Comparison of ENCODE assay signal across 7 mouse cellular contexts in genomic region chr3:131271559-131272373, GRCm38 (mm10). TPM values are rescaled to one million over a fixed set of nuclear protein-coding genes. Genes with fewer than 3 reads are reported as not detected.
DNase-seq lines count a peak whose midpoint lies in the region; ATAC-seq lines count a peak whose summit lies in the region.

Gene Hadh (minus strand): TSS chr3:131272101.

- H3K4me3 ChIP-seq in intestine, embryonic 16.5 days (ENCODE audit: low read length) = peak within 1 kb of the TSS; percentile 87
- peak within 1 kb of the TSS; percentile 65 for H3K4me3 ChIP-seq in midbrain, embryonic 11.5 days (ENCODE audit: low read depth, low read length)

- intact Hi-C loops in left cerebral cortex, postnatal 36 days (cut with DNase I) = no loop called here

- WGBS in intestine, embryonic 16.5 days = under 1% methylated on average over 53 of the region's 54 CpGs
- WGBS in midbrain, embryonic 11.5 days = 0% methylated on average over 53 of the region's 54 CpGs

- peak; percentile 88 for ATAC-seq in intestine, embryonic 16.5 days
- peak; percentile 95 for ATAC-seq in midbrain, embryonic 11.5 days (ENCODE audit: low FRiP score)

- H3K9ac ChIP-seq in intestine, embryonic 16.5 days (ENCODE audit: low read depth, low read length) = peak within 1 kb of the TSS; percentile 84
- H3K9ac ChIP-seq in midbrain, embryonic 11.5 days (ENCODE audit: low read length) = peak within 1 kb of the TSS; percentile 70

- H3K27me3 ChIP-seq in intestine, embryonic 16.5 days (replicated peaks; ENCODE audit: control insufficient read depth, insufficient read depth, low read length) = no peaks in the 10 kb centered on the region
- H3K27me3 ChIP-seq in midbrain, embryonic 11.5 days (ENCODE audit: control insufficient read depth, insufficient read depth, low read length) = no peaks in the 10 kb centered on the region; the same call in 1 of the 2 replicates

- H3K9me3 ChIP-seq in intestine, embryonic 16.5 days (ENCODE audit: control insufficient read depth, low read length) = no peaks in the 10 kb centered on the region
- no peaks in the 10 kb centered on the region for H3K9me3 ChIP-seq in midbrain, embryonic 11.5 days (ENCODE audit: control insufficient read depth, low read length)

- H3K4me1 ChIP-seq in intestine, embryonic 16.5 days (ENCODE audit: control insufficient read depth, insufficient read depth, low read length) = peaks cover 11% of the 10 kb centered on the region; the same call in 1 of the 2 replicates
- peaks cover 17% of the 10 kb centered on the region for H3K4me1 ChIP-seq in midbrain, embryonic 11.5 days (ENCODE audit: control insufficient read depth, insufficient read depth, low read length)

- H3K36me3 ChIP-seq in intestine, embryonic 16.5 days (ENCODE audit: control insufficient read depth, insufficient read depth, low read length) = no peaks in the 10 kb centered on the region; the same call in none of the 2 replicates
- H3K36me3 ChIP-seq in midbrain, embryonic 11.5 days (ENCODE audit: control insufficient read depth, insufficient read depth, low read length) = no peaks in the 10 kb centered on the region

- H3K4me2 ChIP-seq in intestine, embryonic 16.5 days (ENCODE audit: low read depth, low read length) = peak within 1 kb of the TSS; percentile 66
- H3K4me2 ChIP-seq in midbrain, embryonic 11.5 days = peak within 1 kb of the TSS; percentile 88

- H3K27ac ChIP-seq in intestine, embryonic 16.5 days (ENCODE audit: low read length) = peak within 1 kb of the TSS; percentile 93
- H3K27ac ChIP-seq in midbrain, embryonic 11.5 days (ENCODE audit: low read depth, low read length) = no peak within 1 kb of the TSS

- peak; percentile 93 for DNase-seq in adrenal gland, adult 2 months
- peak; percentile 84 for DNase-seq in embryo, embryonic 11.5 days (ENCODE audit: low read depth, low spot score)
- peak; percentile 81 to 83 for DNase-seq in gastrocnemius, postnatal 4 days (ENCODE audit: low spot score in 2 of 2)
- peak; percentile 75 to 77 for DNase-seq in left cerebral cortex, postnatal 36 days (ENCODE audit: low spot score in 2 of 2)
- peak; percentile 99 for DNase-seq in midbrain, embryonic 11.5 days (ENCODE audit: low spot score, missing footprints)
- DNase-seq in skeletal muscle tissue, adult 2 months (ENCODE audit: low read depth, low spot score) = peak; percentile 90

RNA-seq across cellular contexts. Expression of gene Hadh, which starts in this region (rescaled TPM):
- 100 to 1,000 TPM; 456 to 509 TPM for total RNA-seq in adrenal gland, adult 2 months (2021)
- 288 and 386 TPM in 2 replicates for polyA plus RNA-seq in adrenal gland, adult 2 months (2012; rRNA removed)
- total RNA-seq in gastrocnemius, postnatal 4 days (2021) = 100 to 1,000 TPM; 247 to 255 TPM
- polyA plus RNA-seq in intestine, embryonic 16.5 days (2015; fragmentation: Nextera tagmentation; extraction: Ambion mirVana) = 369 and 438 TPM in 2 replicates
- total RNA-seq in left cerebral cortex, postnatal 36 days (2021) = 10 to 100 TPM; 18.7 to 25.0 TPM
- polyA plus RNA-seq in midbrain, embryonic 11.5 days (2014; fragmentation: Nextera tagmentation; extraction: Ambion mirVana) = 66.5 and 71.6 TPM in 2 replicates

Comparison
In these comparisons a context has a peak if more than half of its experiments do, and no peak if none do; other contexts are left out.
1. RNA of gene Hadh (total RNA-seq): 456 to 509 TPM in adrenal gland, adult 2 months and 247 to 255 TPM in gastrocnemius, postnatal 4 days; 18.7 to 25.0 TPM in left cerebral cortex, postnatal 36 days; every median in the first group is over 4 times any median in the second.
2. Peak in every context shown above with its lines, with median percentiles within 50 percentile points of each other: DNase-seq.